Mouse (Mus musculus) E14TG2a.4 (cell line): ENCODE data around the gene Cxcl17.

Experiments
- CTCF ChIP-seq: conservative IDR thresholded peaks from 2 replicates; pipeline ENCODE4 v1.5.1; 2014; ENCODE audit warnings: low read length
- POU5F1 ChIP-seq: IDR thresholded peaks from 2 replicates; pipeline ENCODE4 v1.6.1; 2014; ENCODE audit warnings: low read length, borderline replicate concordance

DNA sequence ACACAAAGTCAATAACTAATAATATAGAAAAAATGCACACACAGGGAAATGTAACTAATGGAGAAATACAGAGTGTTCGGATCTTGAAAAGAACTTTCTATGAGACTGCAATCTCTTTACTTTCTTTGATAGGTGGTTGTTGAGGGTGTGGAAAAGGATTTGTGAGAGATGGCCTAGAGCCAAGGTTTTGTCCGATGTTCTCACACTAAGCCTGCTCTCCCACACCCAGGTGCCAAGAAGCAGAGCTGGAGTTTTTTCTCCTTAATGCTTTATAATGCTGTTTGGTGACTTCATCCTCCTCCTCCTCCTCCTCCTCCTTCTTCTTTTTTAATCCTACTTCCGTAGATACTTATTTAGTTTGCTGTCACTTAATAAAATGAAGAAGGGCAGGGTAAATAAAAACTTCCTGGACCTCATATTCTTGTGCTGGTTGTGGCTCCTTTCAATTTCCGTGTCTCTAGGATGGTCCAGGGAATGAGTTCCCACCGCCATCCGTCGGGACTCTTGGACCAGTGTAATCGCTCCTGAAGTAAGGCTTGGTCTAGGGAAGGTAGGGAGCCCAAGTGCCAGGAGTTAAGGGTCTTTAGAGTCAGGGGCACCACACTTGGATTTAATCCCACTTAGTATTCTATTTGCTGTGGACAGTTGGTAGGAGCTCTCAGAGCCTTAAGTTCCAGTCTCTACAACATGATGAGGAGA, 26.6 kb upstream of the Cxcl17 start:
- TF ChIP-seq CTCF (no peak), POU5F1 (no peak)
